Mouse (Mus musculus) G1E (cell line): ENCODE results near the gene Txnrd2.

Source experiments
- CTCF ChIP-seq: IDR thresholded peaks from 2 replicates; pipeline ENCODE4 v1.5.1; 2012; ENCODE audit warnings: low read depth, low read length, inconsistent platforms, mixed read lengths
- GATA1 ChIP-seq: IDR thresholded peaks from 2 replicates; pipeline ENCODE4 v1.6.1; 2012; ENCODE audit warnings: borderline replicate concordance, low read length, inconsistent platforms, mixed read lengths
- GATA2 ChIP-seq: IDR thresholded peaks from 2 replicates; pipeline ENCODE4 v1.6.1; 2012; ENCODE audit warnings: low read depth, low read length, inconsistent platforms, borderline replicate concordance
- POLR2AphosphoS5 ChIP-seq: IDR thresholded peaks from 2 replicates; pipeline ENCODE4 v1.6.1; 2012; ENCODE audit warnings: low read depth, low read length, inconsistent platforms; ENCODE audit not compliant: insufficient replicate concordance
- TAL1 ChIP-seq: conservative IDR thresholded peaks from 2 replicates; pipeline ENCODE4 v1.6.1; 2012; ENCODE audit warnings: low read depth, low read length, inconsistent platforms, mixed read lengths

GRCm38 (mm10) chr16:18507200-18507549 lies 81.0 kb downstream of the Txnrd2 start:
- no peak for TF ChIP-seq CTCF
- no peak for TF ChIP-seq POLR2AphosphoS5
- TF ChIP-seq GATA1, result no peak
- TF ChIP-seq TAL1, result no peak
- TF ChIP-seq GATA2, result no peak
